Mouse (Mus musculus): ENCODE measurements at regions not wholly inside any gene's neighbourhood (a gene's known extent, or its start where the extent isn't known, plus 50 kb on each side); places are given as distances from the start of the nearest gene placed in this dataset.
A peak's percentile ranks its signal among the peaks of the same experiment; 100 is the strongest.

DNA sequence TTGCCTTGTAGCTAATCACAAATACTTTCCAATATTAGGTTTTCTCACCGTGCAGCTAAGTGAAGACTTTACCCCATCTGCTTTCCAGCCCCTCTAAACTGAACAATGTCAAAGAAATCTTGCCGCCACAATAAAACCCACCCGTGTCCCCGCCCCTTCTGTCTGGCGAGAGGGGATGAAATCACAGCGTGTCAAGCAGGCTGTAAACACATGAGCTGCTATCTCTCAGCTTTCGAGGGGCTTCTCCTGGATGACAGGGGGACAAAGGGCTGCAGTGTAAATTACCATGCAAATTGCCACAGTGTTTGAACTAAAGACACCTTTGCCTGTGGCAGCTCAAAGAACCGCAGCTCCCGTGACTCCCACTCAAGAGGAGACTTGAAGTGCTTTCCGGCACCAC is 134.3 kb downstream of the Slc4a3 start:
- no peak for DNase-seq
- intact Hi-C loops (cut with DNase I): no loop called here

DNA sequence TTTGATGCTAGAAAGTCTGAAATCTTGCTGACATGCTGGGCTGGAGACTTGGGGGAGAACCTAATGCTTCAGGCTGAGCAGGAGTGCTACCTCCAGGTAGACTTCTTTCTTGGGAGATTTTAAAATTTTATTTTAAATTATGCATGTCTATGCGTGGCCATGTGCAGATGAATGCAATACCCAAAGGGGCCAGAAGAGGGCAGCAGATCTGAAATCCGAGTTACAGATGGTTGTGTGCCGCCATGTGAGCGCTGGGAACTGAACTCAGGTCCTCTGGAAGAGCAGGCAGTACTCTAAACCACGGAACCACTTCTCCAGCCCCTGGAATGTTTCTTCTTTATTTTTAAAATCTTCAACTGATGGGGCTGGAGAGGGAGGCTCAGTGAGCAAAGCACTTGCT is 135.8 kb downstream of the Slc4a3 start:
- no peak for DNase-seq
- intact Hi-C loops (cut with DNase I): no loop called here

DNA sequence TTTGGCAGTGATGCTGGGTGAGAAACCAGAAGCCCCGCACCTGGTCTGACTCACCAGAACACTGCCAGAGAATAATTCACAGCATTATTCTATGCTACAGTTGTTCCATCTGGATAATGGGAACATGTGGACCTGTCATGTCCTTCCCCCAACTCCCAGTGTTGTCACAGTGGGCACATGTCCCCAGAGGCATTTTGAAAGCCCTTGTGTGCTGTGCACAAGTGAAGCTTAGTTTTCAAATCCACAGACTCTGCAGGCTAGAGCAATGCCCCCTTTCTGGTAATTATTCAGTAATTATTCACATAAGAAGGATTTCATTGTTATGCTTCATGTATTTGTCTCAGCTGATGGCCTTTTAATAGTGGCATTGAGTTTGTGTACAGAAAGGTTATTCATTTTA is 146.7 kb downstream of the Slc4a3 start:
- DNase-seq: peak; percentile 13
- intact Hi-C loops (cut with DNase I): no loop called here

DNA sequence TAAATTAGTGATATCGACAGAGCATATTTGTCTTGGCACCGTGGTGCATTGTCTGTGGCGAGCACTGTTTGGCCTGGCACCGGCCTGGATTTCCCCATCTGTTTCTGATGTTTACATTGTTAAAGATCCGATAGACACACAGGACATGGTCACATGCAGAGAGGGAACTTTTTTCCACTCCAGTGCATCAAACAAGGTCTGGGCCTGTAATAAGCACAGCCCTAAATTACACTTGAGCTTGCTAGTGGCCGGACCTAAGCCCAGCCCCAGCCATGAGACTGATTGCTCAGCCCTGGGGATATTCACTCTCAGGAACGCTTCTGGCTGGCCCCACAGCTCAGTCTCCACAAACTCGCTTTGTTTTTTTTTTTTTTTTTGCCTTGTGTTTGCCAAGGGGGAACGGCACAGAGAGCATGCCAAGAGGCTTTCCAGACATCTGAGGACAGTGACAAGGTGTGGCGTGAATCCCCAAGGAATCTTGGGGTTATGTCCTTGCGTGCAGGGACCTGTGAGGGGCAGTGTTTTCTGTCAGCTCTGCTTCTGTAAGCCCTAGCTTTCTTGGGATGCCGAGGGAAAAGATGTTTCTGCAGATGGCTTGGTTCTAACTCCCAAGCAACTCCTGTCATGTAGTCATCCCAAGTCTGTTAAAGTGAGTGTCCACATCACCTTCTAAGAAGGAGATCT is 147.3 kb downstream of the Slc4a3 start:
- peak; percentile 63 for DNase-seq
- intact Hi-C loops (cut with DNase I): no loop called here

- intact Hi-C loops (cut with DNase I): no loop called here
- no peak for DNase-seq
These were observed 159.0 kb downstream of the Slc4a3 start for GRCm38 (mm10) chr1:75704832-75705650.

DNA sequence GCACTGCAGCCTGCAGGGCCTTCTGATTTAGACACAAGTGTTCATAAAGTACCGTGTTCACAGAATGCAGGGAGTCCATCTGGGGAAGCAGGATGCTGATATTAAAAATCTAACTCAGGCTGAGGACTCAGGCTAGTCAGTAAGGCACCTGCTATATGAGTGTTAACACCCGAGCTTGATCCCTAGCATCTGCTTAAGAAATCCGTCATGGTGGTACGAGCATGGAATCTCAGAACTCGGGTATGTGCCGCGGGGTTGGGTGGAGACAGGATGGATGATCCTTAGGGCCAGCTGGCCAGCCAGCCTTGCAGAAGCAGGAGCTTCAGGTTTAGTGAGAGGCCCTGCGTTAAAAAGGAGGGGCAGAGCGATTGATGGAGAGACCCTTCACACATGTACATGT is 160.1 kb downstream of the Slc4a3 start:
- DNase-seq: no peak
- intact Hi-C loops (cut with DNase I): no loop called here

DNA sequence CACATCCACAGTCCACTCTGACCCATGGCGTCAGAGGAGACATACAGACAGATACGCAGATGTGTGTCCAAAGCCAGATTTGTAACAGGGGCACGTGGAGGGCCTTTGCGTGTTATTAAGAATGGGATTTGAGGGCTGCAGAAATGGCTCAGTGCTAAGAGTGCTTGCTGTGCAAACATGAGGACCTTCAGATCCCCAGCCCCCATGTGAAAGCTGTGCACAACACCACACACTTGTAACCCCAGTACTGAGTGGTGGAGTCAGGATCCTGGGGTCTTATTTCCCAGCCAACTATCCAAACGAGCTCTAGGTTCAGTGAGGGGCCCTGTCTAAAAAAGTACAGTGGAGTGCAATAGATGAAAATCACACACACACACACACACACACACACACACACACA is 177.4 kb downstream of the Slc4a3 start:
- no peak for DNase-seq
- intact Hi-C loops (cut with DNase I): no loop called here

GRCm38 (mm10) chr1:75725329-75725728 is 179.3 kb downstream of the Slc4a3 start:
- DNase-seq: no peak
- intact Hi-C loops (cut with DNase I): no loop called here

DNA sequence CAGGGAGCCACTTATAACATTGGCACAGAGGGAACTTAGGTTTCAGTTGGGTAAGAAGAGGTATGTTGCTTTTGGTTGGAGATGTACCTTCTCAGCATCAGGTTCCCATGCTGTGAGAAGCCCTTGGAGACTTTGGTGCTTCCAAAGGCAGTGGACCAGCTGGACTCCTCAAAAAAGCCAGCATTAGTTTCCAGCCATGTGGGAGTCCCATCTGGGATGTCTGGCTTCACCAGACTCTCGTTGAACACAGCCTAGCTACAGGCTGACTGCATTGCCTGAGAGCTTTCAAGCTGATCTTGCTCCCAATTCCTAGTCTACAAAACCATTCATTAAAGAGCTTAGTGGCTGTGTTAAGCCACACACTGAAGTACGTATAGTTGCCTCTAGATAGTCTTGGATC is 182.8 kb downstream of the Slc4a3 start:
- intact Hi-C loops (cut with DNase I): no loop called here
- DNase-seq: no peak

- no peak for DNase-seq
- intact Hi-C loops (cut with DNase I): no loop called here
These were observed 187.7 kb downstream of the Slc4a3 start for GRCm38 (mm10) chr1:75733791-75734190.

DNA sequence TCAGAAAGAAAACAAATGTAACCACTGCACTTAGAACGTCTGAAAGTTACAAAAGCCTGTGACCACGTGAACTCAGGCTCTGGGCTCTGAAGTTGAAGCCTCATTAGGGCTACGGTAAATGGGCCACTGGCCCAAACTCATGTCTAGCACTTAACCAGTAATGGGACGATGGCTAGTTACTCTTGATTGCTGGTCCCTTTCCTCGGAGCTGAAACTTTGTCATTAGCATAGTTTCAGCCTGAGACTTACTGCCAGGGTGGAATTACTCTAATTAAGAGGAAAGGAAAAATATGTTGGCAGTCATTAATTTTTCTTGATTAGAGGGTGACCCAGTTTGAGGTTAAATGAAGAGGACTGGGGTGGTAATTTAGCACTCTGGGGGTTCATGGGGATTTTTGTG is 192.6 kb downstream of the Slc4a3 start:
- DNase-seq: no peak
- intact Hi-C loops (cut with DNase I): no loop called here

DNA sequence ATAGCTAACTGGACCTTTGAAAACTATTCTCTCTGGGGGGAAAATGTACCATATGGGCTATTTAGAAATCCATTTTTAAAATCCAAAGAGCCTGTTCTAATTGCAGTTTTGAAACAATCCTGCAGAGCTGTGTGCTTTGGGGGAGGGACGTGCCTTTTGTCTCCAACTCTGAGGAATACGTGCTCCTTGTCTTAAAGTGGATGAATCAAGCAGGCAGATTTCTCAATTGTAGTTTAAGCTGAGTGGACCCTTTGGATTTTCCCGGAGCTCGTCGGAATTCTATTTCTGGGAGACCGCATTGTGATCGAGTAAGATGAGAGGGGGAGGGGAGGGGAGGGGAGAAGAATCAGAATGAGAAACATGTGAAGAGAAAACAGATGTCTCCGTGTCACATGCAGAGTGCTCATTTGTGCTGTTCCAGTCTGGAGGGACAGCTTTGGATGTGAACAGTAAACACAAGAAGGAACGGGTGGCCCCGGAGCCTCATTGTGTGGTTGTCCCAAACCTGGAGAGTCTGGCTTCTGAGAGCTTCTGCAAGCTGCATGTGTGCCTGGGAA is 203.7 kb downstream of the Slc4a3 start:
- intact Hi-C loops (cut with DNase I): no loop called here
- DNase-seq: peak; percentile 4

GRCm38 (mm10) chr1:75772131-75772530 is 226.1 kb downstream of the Slc4a3 start:
- DNase-seq: no peak
- intact Hi-C loops (cut with DNase I): no loop called here

DNA sequence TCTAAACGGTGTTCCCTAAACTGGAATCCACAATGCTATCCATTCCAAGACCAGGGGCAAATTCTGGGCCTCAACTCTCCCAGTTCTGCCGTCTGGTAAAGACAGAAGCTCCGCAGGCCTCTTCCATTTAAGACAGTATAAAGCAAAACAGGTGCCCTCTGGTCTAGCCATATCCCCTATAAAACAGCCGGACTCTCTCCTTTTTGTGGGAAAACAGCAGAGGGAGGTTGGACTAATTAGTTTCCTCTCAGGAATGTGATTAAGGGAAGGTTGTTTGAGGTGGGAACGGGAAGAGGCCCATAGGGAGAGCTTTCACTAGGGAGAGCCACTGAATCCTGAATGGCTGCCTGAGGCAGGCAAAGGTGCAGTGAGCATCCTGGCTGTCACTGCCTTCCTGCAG is 226.9 kb downstream of the Slc4a3 start:
- intact Hi-C loops (cut with DNase I): no loop called here
- DNase-seq: no peak

DNA sequence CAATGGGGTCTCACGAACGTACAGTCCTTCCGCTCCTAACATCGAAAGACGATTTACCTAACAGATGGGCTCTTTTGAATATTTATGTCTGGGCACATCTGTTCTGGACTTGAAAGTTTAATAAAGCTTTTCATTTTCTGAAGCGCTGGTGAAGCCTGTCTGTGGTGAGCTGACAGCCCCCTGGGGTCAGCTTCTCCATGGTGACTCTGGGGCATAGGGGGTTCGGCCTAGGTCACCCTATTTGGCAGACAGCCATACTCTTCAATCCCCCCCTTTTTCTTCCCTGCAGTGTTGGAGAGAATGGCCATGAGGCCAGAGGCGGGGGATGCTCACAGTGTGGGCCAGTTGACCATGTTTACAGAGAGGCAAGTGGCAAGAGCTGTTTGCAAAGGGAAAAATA is 232.8 kb downstream of the Slc4a3 start:
- DNase-seq: no peak
- intact Hi-C loops (cut with DNase I): no loop called here

GRCm38 (mm10) chr1:75783206-75783605 is 237.1 kb downstream of the Slc4a3 start:
- intact Hi-C loops (cut with DNase I): no loop called here
- no peak for DNase-seq

DNA sequence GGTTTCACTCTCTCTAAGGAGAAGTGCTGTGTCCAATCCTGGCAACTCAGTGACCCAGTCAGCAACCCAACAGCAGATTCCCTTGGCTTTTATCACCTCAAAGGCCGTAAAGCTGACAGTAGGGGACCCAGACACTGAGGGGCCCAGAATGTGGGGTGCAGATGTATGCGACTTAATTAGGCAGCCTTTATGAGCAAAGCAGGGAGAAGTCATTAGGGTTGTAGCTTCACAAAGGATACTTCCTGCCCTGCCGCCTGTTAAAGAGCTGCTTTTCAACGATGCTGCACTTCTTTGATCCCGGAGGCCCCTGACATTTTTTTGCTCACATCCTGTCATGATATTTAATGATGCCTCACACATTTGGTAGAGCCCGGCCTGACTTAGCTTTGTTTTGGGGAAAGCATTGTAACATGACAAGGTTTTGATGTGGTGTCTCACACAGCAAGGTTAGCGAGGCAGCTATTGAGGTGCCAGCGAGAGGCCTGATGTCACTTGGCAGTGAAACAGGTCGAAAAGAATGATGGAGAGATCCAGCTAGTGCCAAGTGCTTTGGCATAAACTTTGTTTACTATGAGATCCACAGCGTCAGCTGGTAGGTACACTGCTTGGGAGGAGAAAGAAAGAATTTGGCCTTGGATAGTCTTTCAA is 240.2 kb downstream of the Slc4a3 start:
- intact Hi-C loops (cut with DNase I): no loop called here

DNA sequence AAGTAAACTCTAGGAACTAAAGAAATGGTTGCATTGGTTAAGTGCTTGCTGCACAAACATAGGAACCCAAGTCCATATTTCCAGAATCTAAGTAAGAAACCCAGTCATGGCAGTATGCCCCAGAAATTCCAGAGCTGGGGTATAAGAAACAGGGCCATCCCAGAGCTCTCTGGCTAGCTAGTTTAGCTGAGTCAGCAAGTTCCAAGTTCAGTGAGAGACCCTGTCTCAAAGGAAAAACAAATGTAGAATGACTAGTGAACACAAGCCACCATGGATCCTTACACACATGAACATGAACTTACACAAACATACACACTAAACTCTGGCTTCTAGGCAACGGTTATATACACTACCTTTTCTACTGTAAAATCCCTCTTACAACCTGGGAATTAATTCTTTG is 245.4 kb downstream of the Slc4a3 start:
- no peak for DNase-seq
- intact Hi-C loops (cut with DNase I): no loop called here

More for the DNA sequence above, 240.2 kb downstream of the Slc4a3 start:
- DNase-seq: peak; percentile 28

- no peak for DNase-seq
- intact Hi-C loops (cut with DNase I): no loop called here
These were observed 251.7 kb downstream of the Slc4a3 start for GRCm38 (mm10) chr1:75797793-75798192.

GRCm38 (mm10) chr1:75798375-75799099 is 252.5 kb downstream of the Slc4a3 start:
- no peak for DNase-seq
- intact Hi-C loops (cut with DNase I): no loop called here

DNA sequence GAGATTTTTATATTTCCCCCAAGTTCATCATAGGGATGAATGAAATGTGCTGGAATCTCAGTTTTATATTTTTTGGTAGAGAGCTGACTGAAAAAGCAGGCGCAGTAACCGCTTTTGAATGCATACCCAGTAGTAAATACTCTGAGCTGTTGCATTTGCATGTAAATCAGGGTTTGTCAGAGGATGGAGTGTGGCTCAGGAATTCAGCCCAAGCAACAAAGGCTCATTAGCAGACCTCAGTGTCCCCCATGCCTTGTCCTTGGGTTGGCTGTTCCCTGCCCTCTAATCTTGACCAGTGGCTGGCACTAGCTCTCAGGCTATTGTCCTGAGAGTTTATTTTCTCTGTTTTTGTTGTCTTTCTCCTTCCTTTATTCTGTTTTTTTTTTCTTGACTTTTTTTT is 258.4 kb downstream of the Slc4a3 start:
- DNase-seq: no peak
- intact Hi-C loops (cut with DNase I): no loop called here
